Mouse (Mus musculus): Measurements from ENCODE around the gene Psat1.

GRCm38 (mm10) chr19:15865431-15865830 lies 81.7 kb downstream of the Psat1 start:
- TF ChIP-seq POLR2A (IDR thresholded peaks at IDR 0.05; ENCODE audit: low read depth, low read length) = no peak
- no peak for TF ChIP-seq CTCF (IDR thresholded peaks at IDR 0.05; ENCODE audit: borderline replicate concordance, insufficient read depth, low read length)
